Mouse (Mus musculus) stomach, embryonic 15.5 days (tissue): ENCODE results near the gene Elmo3. TPM values are rescaled to one million over a fixed set of nuclear protein-coding genes. Genes with fewer than 3 reads are reported as not detected.
"Not testable (repeated sequence)": the region's sequence is repeated elsewhere in the genome, so short reads cannot be mapped to it uniquely, and the experiment has no call there.

Experiments
- ATAC-seq: fragments of 200-750 bp; cut with Nextera tagmentation; 2 replicates; pipeline ENCODE4 v1.8.0; 2017; ENCODE audit warnings: low read depth, moderate number of reproducible peaks, moderate TSS enrichment; ENCODE audit not compliant: insufficient read depth, low FRiP score
- H3K27ac ChIP-seq: fragments of 300-500 bp; sonication (generic); 2 replicates; pipeline ENCODE4 v1.5.1; 2015; ENCODE audit warnings: mild to moderate bottlenecking, inconsistent platforms
- H3K27me3 ChIP-seq: fragments of 300-500 bp; sonication (generic); replicated peaks from 2 replicates; pipeline ENCODE4 v1.6.1; 2015; ENCODE audit warnings: inconsistent platforms
- H3K36me3 ChIP-seq: fragments of 300-500 bp; sonication (generic); 2 replicates; pipeline ENCODE4 v1.6.1; 2015; ENCODE audit warnings: inconsistent platforms
- H3K4me1 ChIP-seq: fragments of 300-500 bp; sonication (generic); 2 replicates; pipeline ENCODE4 v1.6.1; 2015; ENCODE audit warnings: inconsistent platforms
- H3K4me2 ChIP-seq: fragments of 300-500 bp; sonication (generic); 2 replicates; pipeline ENCODE4 v1.6.1; 2015; ENCODE audit warnings: mild to moderate bottlenecking, inconsistent platforms
- H3K4me3 ChIP-seq: fragments of 300-500 bp; sonication (generic); replicated peaks from 2 replicates; pipeline ENCODE4 v1.5.1; 2015; ENCODE audit warnings: inconsistent platforms
- H3K9ac ChIP-seq: fragments of 300-500 bp; sonication (generic); 2 replicates; pipeline ENCODE4 v1.6.1; 2015; ENCODE audit warnings: inconsistent platforms
- H3K9me3 ChIP-seq: fragments of 300-500 bp; sonication (generic); 2 replicates; pipeline ENCODE4 v1.6.1; 2016; ENCODE audit warnings: inconsistent platforms
- WGBS: fragments of 180-500 bp; shearing (Covaris S2); methylation state at CpG from one replicate; pipeline ENCODE4 v1.1.7; 2015; 5-methylcytosine and 5-hydroxymethylcytosine counted together
- polyA plus RNA-seq: library from polyadenylated mRNA; unstranded; fragments of >200 nt; fragmentation: Nextera tagmentation; extraction: Ambion mirVana; gene quantifications from 2 replicates; pipeline ENCODE4 v1.2.1, GENCODE M21; 2015

Elmo3 gene
- polyA plus RNA-seq, 1 experiment from 2014 or later: 15.9 TPM

DNA sequence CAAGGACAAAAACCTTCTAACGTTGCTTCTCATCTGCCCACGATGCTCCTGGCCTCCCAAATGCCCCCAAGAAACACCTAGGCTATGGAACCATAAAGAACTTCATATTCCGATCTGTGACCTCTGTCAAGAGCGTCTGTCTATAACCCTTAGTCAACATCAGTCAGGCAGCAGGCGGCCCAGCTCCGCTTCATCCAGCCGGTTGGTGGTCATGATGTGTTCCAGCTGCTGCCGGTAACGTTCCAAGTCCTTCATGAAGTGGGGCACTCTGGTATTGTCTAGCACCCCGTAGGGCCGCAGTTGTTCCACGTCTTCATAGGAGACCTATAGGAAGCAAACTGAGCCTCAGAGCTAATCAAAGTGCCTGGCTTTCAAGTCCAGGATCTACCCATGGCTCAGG, 23.6 kb upstream of the Elmo3 start:
- Histone ChIP-seq H3K4me2 (no peak overlapping the region), H3K9me3 (no peaks in the 10 kb centered on the region), H3K4me1 (peaks cover 14% of the 10 kb centered on the region; the same call in 1 of the 2 replicates), H3K9ac (no peak overlapping the region), H3K27me3 (peaks cover 30% of the 10 kb centered on the region), H3K4me3 (no peak overlapping the region), H3K36me3 (0 out of 2 replicates have a peak, but pooled peaks cover 11% of the 10 kb centered on the region), H3K27ac (no peak overlapping the region)
- ATAC-seq: no peak
- WGBS: 82% methylated on average over 12 of the region's 12 CpGs

DNA sequence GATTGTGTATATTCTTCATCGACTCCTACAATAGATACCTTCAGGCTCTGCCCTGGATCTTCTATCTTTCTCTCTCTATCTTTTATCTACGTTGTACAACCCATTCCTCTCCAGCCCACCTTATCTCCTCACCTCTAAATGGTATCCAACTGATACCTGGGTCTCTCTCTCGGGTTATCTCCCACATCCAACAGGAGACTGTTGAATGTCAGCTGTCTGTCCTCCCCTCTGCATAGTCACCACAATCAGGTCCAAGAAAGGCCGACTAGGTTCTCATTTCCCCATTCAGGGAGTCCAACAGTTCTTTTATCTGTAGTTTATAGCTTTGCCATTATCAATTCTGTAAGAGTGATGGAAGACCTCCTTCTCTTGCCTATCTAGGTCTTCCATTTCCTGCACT, 23.2 kb upstream of the Elmo3 start:
- Histone ChIP-seq H3K4me2 (no peak overlapping the region), H3K9me3 (no peaks in the 10 kb centered on the region), H3K36me3 (0 out of 2 replicates have a peak, but pooled peaks cover 11% of the 10 kb centered on the region), H3K4me3 (no peak overlapping the region), H3K27me3 (peaks cover 26% of the 10 kb centered on the region), H3K27ac (no peak overlapping the region), H3K9ac (no peak overlapping the region), H3K4me1 (peaks cover 14% of the 10 kb centered on the region; the same call in 1 of the 2 replicates)
- no peak for ATAC-seq
- WGBS: 80% methylated on average over 4 of the region's 4 CpGs

DNA sequence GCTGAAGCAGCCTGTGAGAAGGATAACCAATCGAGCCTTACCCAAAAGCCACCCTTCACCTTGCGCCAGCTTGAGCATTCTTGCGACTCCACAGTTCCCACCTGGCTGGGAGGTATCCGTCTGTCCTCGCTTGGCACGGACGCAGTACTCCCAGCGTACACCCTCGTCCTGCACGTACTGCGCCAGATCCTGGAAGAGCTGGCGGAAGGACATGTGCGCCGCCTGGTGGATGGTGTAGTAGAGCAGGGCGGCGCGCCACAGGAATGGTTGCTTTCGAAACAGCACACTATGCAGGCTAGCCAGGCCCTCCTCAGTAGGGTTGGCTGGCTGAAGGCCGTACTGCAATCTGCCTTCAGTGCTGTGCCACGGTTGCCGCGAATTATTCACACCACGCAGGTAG, 22.3 kb upstream of the Elmo3 start:
- H3K36me3 ChIP-seq: 0 out of 2 replicates have a peak, but pooled peaks cover 11% of the 10 kb centered on the region
- H3K4me1 ChIP-seq: peaks cover 15% of the 10 kb centered on the region
- WGBS: 33% methylated on average over 23 of the region's 23 CpGs
- H3K9me3 ChIP-seq: no peaks in the 10 kb centered on the region
- peak; percentile 53; the same call in 1 of the 2 replicates for ATAC-seq
- H3K4me2 ChIP-seq: no peak overlapping the region; the same call in 1 of the 2 replicates
- no peak overlapping the region for H3K4me3 ChIP-seq
- H3K27me3 ChIP-seq: peaks cover 18% of the 10 kb centered on the region
- no peak overlapping the region for H3K9ac ChIP-seq
- no peak overlapping the region for H3K27ac ChIP-seq

- H3K4me1 ChIP-seq: peaks cover 23% of the 10 kb centered on the region
- no peak overlapping the region for H3K9ac ChIP-seq
- no peaks in the 10 kb centered on the region for H3K9me3 ChIP-seq
- H3K36me3 ChIP-seq: 0 out of 2 replicates have a peak, but pooled peaks cover 11% of the 10 kb centered on the region
- 49% methylated on average over 12 of the region's 12 CpGs for WGBS
- peaks cover 7% of the 10 kb centered on the region for H3K27me3 ChIP-seq
- no peak for ATAC-seq
- no peak overlapping the region for H3K4me3 ChIP-seq
- no peak overlapping the region for H3K27ac ChIP-seq
- H3K4me2 ChIP-seq: no peak overlapping the region
Observed at GRCm38 (mm10) chr8:105285514-105285913, 19.9 kb upstream of the Elmo3 start.

DNA sequence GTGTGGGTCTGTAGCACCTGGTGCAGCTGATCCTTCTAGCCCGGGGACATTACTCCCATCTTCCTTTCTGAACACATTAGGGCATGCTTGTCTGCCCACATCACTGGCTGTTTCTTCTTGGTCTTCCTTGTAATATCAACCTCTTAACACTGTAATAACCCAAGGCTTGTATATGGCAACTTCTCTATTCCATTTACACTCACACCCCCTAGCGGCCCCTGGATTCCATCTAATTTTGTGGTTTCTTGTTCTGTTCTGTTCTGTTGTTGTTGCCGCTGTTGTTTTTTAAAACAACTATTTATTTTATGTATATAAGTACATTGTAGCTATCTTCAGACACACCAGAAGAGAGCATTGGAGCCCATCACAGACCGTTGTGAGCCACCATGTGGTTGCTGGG, 18.5 kb upstream of the Elmo3 start:
- no peak overlapping the region for H3K27ac ChIP-seq
- 0 out of 2 replicates have a peak, but pooled peaks cover 6% of the 10 kb centered on the region for H3K36me3 ChIP-seq
- H3K27me3 ChIP-seq: peaks cover 10% of the 10 kb centered on the region
- no peaks in the 10 kb centered on the region for H3K9me3 ChIP-seq
- peaks cover 27% of the 10 kb centered on the region for H3K4me1 ChIP-seq
- 83% methylated on average over 4 of the region's 4 CpGs for WGBS
- no peak overlapping the region for H3K9ac ChIP-seq
- no peak overlapping the region for H3K4me3 ChIP-seq
- no peak overlapping the region for H3K4me2 ChIP-seq
- no peak for ATAC-seq

- no peak for ATAC-seq
- H3K27ac ChIP-seq: no peak overlapping the region
- H3K9ac ChIP-seq: no peak overlapping the region
- peaks cover 24% of the 10 kb centered on the region for H3K4me1 ChIP-seq
- peaks cover 10% of the 10 kb centered on the region for H3K27me3 ChIP-seq
- peak overlapping the region; percentile 57; the same call in 1 of the 2 replicates for H3K4me3 ChIP-seq
- no peaks in the 10 kb centered on the region for H3K36me3 ChIP-seq
- 83% methylated on average over 5 of the region's 5 CpGs for WGBS
- H3K9me3 ChIP-seq: no peaks in the 10 kb centered on the region
- H3K4me2 ChIP-seq: peak overlapping the region; percentile 84
Observed at GRCm38 (mm10) chr8:105288231-105288630, 17.2 kb upstream of the Elmo3 start.

GRCm38 (mm10) chr8:105288958-105289732, 16.3 kb upstream of the Elmo3 start:
- Histone ChIP-seq H3K27me3 (peaks cover 10% of the 10 kb centered on the region), H3K27ac (peak overlapping the region; percentile 91), H3K4me2 (peak overlapping the region; percentile 84), H3K9ac (peak overlapping the region; percentile 34; the same call in 1 of the 2 replicates), H3K36me3 (no peaks in the 10 kb centered on the region), H3K9me3 (no peaks in the 10 kb centered on the region), H3K4me3 (peak overlapping the region; percentile 57), H3K4me1 (peaks cover 23% of the 10 kb centered on the region)
- under 1% methylated on average over 53 of the region's 53 CpGs for WGBS
- ATAC-seq: peak; percentile 89

- 0 out of 2 replicates have a peak, but pooled peaks have one; percentile 6 for ATAC-seq
- peaks cover 10% of the 10 kb centered on the region for H3K27me3 ChIP-seq
- peak within 1 kb of the TSS; percentile 57 for H3K4me3 ChIP-seq
- WGBS: 3% methylated on average over 43 of the region's 43 CpGs
- H3K9me3 ChIP-seq: no peaks in the 10 kb centered on the region
- peaks cover 23% of the 10 kb centered on the region for H3K4me1 ChIP-seq
- peak within 1 kb of the TSS; percentile 34; the same call in 1 of the 2 replicates for H3K9ac ChIP-seq
- peak within 1 kb of the TSS; percentile 91 for H3K27ac ChIP-seq
- no peaks in the 10 kb centered on the region for H3K36me3 ChIP-seq
- peak within 1 kb of the TSS; percentile 84 for H3K4me2 ChIP-seq
Observed at GRCm38 (mm10) chr8:105289805-105290460, 15.5 kb upstream of the Elmo3 start, which contains the start of gene 4931428F04Rik. Gene 4931428F04Rik, minus strand, starts transcription at chr8:105289864.

- no peak overlapping the region for H3K27ac ChIP-seq
- peaks cover 10% of the 10 kb centered on the region for H3K27me3 ChIP-seq
- peaks cover 23% of the 10 kb centered on the region for H3K4me1 ChIP-seq
- H3K4me2 ChIP-seq: peak overlapping the region; percentile 84
- peak overlapping the region; percentile 19; the same call in 1 of the 2 replicates for H3K4me3 ChIP-seq
- WGBS: 8% methylated on average over 31 of the region's 31 CpGs
- no peaks in the 10 kb centered on the region for H3K9me3 ChIP-seq
- no peaks in the 10 kb centered on the region for H3K36me3 ChIP-seq
- ATAC-seq: no peak
- no peak overlapping the region for H3K9ac ChIP-seq
Observed at GRCm38 (mm10) chr8:105290554-105291314, 14.7 kb upstream of the Elmo3 start.

- H3K4me3 ChIP-seq, H3K9me3 ChIP-seq, H3K27ac ChIP-seq, H3K4me2 ChIP-seq, H3K36me3 ChIP-seq, H3K9ac ChIP-seq, ATAC-seq: not testable (repeated sequence)
- WGBS: 79% methylated on average over 8 of the region's 8 CpGs
- Histone ChIP-seq H3K27me3 (peaks cover 10% of the 10 kb centered on the region), H3K4me1 (peaks cover 23% of the 10 kb centered on the region)
Observed at GRCm38 (mm10) chr8:105291364-105291763, 14.0 kb upstream of the Elmo3 start.

GRCm38 (mm10) chr8:105291802-105292201, 13.6 kb upstream of the Elmo3 start:
- H3K9ac ChIP-seq, H3K9me3 ChIP-seq, H3K4me3 ChIP-seq, H3K4me2 ChIP-seq, H3K36me3 ChIP-seq, H3K27ac ChIP-seq, ATAC-seq: not testable (repeated sequence)
- 61% methylated on average over 3 of the region's 3 CpGs for WGBS
- H3K27me3 ChIP-seq: peaks cover 10% of the 10 kb centered on the region
- peaks cover 23% of the 10 kb centered on the region for H3K4me1 ChIP-seq
